Mouse (Mus musculus) stomach, postnatal 0 days (tissue): ENCODE results near the gene Immp2l.

Source experiments
- CTCF ChIP-seq: IDR thresholded peaks from 2 replicates; pipeline ENCODE4 v1.5.1; 2016; ENCODE audit warnings: antibody characterized with exemption, low read depth, mild to moderate bottlenecking, moderate library complexity
- EP300 ChIP-seq: optimal IDR thresholded peaks from 2 replicates; pipeline ENCODE3; 2016; ENCODE audit warnings: antibody characterized with exemption

GRCm38 (mm10) chr12:41196374-41196773 is 172.5 kb downstream of the Immp2l start:
- TF ChIP-seq CTCF (no peak), EP300 (no peak)
